Mouse (Mus musculus): ENCODE measurements around the gene Ddit4.
A peak's percentile ranks its signal among the peaks of the same experiment; 100 is the strongest.

Gene Ddit4

DNA sequence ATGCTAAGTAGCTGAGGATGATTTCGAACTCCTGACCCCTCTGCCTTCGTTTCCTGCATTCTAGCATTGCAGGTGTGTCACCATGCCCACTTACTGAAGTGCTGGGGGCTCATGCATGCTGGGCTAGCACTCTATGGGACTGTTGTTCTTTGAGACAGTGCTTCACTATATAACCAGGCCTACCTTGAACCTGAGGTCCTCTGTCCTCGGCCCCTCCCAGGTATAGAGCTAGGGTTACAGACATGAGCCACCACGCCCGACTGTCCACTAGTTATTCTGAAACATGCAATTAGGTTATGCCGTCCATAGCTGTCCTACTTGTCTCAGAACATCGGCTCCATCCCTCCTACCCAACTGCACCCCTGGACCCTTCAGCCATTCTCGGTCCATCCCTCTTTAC, 20.2 kb upstream of the Ddit4 start:
- no peak for DNase-seq

DNA sequence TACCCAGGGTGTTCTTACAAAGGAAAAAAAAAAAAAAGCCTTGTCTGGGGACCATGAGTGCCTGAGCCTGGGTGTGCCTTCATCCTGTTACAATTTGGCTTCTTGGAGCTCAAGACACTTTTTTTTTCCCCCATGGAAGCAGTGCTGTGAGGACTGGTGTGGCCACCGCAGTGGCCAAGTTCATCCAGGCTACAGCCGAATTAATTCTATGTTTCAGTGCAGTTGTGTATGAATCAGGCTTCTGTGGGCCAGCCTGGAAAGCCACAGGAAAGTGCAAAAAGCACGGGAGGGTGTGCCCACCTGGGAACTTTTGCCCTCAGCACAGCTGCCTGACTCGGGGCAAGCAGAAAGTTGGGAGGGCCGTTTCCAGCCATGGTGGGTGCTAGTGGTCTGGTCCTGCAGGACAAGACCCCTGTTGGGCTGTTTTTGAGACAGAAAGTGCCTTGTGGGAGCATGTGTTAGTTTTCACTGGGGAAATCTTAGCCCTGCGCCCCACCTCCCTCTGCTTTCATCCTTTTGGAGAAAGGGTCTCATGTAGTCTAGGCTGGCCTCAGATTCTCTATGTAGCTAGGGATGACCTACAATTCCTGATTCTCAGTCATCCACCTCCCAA, 18.9 kb upstream of the Ddit4 start:
- no peak for DNase-seq

DNA sequence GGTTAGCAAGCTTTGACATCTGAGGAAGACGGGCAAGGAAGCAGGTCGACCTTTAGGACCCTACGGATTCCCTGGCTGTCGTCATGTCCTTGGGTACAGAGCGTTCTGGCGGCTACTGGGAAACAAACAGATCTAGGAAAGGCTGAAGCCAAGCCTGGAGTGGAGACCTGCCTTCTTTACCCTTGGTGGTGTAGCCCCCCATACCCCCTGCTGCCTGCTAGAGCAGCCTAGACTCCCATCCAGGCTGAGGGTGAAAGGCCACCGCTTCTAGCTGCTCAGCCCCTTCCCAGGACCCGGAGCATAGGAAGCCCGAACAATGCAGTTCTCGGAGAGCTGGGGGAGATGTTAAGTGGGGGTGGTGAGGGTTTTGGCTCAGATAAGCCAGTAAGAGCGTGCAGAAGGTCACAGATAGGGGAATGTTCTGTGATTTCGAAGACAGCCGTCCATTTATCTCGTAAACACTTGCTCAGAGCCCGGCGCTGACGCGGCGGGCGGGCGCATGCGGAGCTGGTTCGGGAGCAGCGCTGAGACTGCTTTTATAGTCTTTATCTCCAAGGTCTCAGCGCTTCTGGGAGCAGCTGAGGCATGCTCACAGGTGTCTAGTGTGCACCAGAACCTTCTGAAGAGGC, 18.3 kb upstream of the Ddit4 start:
- DNase-seq = peak; percentile 48 to 78

DNA sequence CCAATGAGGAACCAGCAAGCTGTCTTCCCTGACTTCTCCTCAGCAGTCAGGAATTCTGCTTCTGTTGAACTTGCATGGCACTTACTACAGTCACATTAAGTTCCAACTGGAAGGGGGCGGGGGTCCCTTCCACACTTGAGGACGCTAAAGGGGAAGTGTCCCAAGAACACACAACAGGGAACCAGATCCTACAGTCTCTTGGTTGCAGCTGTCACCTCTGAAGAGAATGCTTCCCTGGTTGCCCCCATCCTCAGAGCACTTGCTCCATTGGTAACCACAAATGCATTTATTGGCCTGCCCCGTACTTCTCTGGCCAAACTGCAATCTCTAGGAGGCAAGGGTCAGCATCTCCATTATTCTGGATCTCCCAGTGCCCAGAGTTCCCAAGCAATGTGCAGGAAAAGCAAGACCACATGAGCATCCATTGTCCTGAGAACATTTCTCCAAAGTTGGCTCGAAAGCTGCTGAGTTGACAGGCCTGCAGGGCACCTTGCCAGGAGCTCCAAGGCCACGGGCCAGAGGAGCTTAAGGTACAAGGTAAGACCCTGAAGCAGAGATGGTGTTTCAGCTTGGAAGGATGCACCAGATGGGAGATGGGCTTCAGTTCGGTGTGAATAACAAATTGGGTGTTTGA, 15.8 kb upstream of the Ddit4 start:
- DNase-seq = peak; percentile 74 to 86

DNA sequence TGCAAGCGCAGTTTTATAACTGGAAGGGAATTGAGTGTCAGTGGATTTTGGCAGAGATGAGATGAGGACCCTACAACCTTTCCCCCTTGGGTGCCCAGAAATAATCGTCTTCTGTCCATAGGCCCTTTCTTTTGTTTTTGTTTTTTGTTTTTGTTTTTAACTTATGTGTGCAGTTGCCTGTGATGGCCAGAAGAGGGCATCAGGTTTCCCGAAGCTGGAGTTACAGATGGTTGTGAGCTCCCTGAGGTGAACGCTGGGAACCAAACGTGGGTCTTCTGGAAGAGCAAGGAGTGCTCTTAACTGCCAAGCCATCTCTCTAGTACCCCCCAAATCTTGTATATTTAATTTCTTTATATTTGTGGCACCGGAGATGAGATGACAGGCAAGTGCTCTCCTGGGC, 15.1 kb upstream of the Ddit4 start:
- no peak for DNase-seq

DNA sequence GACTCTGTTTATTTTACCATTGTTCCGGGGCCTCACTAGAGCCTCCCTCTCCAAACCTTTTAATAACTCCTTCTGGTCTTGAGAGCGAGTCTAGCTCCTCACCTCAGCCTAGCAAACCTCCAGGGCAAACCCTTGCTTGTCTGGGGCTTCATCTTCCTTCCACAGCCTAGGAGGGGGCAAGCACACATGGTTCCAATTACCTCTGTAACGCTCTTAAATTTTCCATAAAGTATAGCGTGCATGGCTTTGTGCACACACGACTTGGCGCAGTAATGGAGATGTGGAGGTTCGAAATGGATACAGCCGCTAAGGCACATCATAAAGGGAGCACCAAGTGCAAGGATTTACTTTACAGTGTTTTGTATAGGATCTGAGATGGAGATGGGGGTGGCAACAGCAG, 14.2 kb upstream of the Ddit4 start:
- DNase-seq = no peak

DNA sequence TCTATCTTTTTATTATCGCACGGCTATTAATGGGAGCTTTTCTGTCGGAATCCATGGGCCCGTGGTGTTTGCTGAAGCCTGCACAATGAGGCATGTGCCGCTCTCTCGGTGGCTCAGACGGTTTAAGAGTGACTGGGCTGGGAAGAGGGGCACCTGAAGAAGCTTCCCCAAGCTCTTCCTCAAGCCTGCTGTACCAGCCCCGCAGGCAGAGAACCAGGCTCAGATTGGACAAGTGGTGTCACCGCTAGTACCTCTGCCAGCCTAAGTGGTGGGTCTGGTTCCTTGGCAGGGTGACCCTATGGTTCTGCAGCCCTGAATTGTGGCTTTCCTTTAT, 13.7 kb upstream of the Ddit4 start:
- DNase-seq = no peak

DNA sequence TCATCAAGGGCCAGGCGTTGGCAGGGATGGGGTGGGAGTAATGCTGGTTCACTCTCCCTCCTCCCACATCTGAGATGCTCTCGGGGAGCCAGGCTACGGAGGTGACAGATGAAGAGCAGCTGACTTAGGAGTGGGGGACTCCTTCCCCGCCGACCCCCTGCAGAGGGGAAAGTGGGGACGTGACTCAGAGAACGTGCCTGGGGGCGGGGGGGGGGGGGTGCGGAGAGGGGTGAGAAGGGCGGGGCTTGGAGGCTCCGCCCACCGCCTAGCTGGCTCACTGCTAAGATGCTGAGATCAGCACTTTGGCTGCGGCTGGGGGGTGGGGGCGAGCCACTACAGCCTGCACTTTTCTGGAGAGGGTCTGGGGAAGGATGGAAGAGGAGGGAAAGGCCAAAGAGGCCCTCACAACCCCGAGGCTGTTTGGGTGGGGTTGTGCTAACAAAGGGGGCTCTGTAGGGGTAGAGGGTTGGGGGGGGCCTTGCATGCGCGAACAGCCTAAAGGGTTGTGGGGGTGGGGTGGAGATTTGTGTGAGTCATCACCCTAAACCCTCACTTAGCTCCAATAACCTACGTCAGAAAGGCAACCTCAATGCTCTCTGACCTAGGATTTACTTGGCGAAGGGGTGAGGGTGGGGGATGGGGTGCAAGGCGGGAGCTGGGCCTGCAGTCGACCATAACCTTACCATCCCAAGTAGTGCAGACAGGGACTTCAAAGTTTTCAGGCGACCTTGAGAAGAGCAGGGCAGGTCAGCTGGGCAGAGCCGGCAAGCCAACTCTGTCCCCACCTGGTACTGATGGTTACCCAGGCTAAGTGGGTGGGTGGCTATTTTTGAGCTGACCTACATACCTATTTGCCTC, 13.1 kb upstream of the Ddit4 start:
- no peak for DNase-seq

DNA sequence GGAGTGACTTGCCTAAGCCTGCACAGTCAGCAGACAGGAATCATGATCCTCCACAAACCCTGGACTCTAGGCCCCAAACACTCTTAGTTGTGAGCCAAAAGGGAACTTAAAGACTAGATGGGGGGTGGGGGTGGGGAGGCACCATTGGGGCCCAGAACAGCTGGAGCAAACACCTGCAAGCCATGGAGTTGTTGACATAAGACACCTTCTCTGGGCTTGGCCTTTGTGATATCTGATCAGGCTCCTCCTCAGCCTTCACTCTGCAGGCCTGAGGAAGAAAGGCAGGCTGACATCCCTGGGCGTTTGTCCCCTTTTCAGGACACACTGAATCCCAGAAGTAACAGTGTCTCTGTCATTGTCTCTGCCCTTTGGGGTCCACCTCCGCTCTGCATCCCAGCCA, 12.0 kb upstream of the Ddit4 start:
- no peak for DNase-seq

DNA sequence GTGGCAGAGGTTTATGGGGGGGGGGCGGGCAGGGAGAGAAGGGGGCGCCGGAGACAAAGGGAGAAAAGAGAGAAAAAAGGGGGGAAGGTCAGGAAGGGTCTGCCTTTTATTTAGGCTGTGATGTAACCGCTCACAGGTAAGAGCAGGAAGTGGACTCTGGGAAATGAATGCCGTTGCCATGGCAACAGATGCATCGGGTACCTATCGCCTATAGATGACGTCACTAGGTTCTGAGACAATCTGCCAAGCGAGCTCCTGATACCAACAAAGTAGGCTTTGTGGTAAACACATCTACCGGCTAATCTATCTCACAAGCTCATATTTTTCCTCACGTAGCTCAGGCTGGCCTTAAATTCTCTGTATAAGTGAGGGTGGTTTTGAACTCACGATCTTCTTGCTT, 7.9 kb upstream of the Ddit4 start:
- no peak for DNase-seq

DNA sequence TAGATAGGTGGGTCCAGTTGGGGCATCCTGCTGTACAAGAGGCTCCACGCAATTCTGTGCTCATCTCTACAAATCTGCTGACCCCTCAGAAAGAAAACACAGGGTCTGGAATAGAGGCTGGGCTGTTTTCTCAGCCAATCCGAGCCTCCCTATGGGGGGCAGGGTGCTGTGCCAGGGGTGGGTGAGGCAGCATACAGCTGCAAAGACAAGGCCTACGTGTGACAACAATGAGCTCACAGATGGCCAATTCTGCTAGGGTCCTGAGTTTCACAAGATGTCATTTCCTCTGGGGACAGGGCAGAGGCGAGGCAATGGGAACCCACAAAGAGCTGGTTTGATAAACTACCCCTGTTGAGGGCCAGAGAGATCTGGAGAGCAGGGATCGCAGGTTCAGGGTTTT, 6.8 kb upstream of the Ddit4 start:
- no peak for DNase-seq

DNA sequence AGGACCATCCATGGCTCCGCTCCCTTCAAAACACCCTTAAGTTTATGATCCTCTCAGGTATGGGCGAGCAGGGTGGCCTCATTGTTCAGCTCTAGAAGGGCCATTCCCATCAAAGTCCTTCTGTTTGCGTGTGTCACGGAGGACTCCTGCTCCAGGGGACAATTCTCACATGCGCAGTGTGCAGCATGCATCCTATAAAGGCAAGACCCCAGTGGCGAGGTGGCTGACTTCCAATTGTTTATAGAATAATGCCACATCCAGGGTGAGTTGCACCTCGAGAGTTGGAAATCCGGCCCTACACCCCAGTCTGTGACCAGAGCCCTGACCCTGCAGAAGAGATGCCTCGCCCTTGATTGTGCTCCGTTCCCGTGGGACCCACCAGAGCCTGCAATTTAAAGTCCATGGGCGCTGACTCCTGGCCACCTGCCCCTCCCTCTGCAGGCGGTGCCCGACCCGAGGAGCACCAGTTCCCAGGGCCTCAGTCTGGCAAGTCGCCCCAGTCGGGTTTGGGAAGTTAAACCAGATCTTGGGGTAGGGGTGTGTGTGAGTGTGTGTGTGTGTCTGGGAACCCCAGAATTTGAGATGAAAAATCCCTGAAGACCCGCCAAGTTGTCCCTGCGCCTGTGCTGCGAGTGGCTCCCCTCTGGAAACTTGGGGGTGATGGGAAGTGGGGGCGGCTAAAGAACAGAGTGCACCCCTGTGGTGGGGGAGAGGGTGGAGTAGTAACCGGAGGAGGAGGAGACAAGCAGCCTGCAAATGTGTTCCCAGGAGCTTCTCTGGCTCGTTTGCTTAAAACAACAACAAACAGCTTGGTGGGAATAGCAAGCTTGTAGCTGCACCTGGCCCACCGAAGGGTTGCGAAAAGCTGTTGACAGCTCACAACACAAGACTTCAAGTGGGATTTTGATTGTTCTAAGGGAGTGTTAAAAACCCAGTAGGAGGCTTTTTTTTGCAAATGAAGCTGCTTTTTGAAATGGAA, 5.8 kb upstream of the Ddit4 start:
- DNase-seq = no peak

DNA sequence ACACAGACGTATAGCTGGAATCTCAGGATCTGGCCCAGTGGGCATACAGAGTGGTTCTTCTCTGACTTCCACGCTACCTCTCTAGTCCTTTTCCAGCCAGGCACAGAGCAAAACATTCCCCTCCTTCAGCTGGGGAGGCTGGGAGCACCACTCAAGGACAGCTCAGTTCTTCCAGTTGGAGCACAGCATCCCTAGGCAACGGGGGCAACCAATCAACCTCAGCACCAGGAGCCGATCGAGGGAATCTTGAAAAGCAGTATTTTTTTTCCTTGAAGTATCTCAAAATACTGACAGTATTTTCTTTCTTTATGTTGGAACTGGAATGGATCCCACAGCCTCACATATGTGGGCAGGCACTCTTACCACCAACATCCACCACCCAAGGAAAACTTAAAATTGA, 5.0 kb upstream of the Ddit4 start:
- DNase-seq = no peak

DNA sequence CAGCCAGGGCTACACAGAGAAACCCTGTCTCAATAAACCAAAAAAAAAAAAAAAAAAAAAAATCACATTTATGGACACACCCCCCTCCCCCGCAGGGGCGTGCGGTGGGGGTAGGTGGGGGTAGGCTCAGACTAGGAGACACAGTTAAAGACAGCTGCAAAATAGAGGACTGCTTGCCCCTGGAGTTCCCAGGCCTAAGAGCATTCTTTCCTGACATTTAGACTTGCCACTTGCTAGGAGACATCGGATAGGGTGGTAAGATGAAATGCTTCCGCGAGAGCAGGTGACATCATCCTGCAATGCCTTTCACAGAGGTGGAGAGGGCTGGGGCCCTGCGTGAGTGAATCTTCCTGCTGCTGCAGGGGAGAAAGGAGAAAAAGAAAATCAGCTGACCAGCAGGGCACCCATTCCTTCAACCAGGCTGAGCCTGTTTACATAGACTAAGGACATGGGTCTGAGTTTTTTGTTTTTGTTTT, 2.0 kb upstream of the Ddit4 start:
- DNase-seq = no peak

DNA sequence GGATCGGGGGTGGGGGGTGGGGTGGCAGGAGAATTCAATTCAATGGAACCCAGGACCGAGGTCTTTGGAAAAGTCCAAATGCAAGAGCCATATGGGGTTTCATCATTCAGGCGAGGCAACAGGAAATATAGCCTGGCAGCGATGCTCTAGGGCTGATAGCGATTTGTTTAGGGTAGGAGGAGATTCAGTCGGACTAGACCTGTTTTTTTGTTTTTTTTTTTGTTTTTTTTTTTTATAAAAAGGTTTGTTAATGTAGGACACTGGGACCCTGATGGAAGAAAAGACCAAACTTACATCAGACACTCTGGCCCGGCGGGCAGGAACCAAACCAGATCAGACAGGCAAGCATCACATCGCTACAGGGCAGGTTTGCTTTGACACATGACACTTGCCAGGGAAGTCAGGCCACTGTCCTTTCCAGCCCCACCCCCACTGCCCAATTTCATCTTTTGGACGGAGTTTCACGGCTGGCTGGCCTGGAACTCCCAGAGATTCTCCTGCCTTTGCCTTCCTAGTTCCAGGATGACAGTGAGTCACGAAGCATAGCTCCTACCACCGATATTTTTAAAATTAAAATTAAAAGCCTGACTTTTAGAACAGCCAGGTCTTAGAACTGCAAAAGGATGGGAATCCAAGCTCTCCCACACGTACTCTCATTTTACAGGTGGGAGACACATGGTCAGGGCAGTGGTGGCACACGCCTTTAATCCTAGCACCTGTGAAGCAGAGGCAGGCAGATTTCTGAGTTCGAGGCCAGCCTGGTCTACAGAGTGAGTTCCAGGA, 1.3 kb upstream of the Ddit4 start:
- peak in 1 of 2 experiments; percentile 63 for DNase-seq

DNA sequence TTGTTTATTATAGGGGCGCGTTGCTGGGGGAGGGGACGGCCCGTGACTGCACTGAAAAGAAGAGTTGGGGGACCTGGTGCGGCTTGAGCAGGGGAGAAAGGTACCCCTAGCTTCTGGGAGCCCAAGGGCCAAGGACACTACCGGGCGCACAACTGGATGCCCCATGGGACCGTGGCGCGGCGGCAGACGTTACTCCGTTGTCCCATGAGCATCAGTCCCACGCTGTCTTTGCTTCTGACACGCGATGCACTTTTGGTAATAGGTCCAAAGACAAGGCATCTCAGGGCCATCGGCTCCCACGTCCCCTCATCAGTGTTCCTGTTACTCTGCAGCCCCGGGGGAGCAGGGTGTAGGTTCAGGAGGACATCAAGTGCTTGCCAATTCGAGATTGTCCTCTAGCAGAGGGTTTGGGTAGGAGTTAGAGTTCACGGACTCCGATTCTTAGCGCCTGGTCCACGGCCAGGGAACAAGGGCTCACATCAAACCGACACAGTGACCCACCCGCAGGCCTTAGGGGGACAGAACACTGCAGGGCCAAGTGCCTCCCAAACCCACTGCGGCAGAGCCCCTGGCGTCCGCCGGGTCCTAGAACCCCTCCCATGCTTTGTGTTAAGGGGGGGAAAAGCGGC, 632 bp upstream of the Ddit4 start:
- DNase-seq = peak; percentile 53 to 60

DNA sequence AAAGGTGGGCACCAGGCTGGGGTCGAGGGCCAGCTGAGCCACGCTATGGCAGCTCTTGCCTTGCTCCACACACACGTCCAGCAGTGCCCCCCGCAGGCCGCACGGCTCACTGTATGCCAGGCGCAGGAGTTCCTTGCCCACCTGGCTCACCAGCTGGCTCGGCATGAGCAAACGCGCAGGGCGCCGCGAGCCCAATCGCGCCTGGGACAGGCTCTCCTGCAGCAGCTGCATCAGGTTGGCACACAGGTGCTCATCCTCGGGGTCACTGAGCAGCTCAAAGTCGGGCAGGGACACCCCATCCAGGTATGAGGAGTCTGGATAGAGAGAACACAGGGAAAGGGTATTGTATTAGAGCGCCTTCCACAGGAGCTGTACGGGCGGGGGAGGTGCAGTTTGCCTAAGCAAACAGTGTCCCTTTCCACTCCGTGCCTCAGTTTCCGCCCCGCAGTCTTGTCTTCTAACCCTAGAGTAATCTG, 880 bp downstream of the Ddit4 start:
- DNase-seq = peak; percentile 79 to 87

DNA sequence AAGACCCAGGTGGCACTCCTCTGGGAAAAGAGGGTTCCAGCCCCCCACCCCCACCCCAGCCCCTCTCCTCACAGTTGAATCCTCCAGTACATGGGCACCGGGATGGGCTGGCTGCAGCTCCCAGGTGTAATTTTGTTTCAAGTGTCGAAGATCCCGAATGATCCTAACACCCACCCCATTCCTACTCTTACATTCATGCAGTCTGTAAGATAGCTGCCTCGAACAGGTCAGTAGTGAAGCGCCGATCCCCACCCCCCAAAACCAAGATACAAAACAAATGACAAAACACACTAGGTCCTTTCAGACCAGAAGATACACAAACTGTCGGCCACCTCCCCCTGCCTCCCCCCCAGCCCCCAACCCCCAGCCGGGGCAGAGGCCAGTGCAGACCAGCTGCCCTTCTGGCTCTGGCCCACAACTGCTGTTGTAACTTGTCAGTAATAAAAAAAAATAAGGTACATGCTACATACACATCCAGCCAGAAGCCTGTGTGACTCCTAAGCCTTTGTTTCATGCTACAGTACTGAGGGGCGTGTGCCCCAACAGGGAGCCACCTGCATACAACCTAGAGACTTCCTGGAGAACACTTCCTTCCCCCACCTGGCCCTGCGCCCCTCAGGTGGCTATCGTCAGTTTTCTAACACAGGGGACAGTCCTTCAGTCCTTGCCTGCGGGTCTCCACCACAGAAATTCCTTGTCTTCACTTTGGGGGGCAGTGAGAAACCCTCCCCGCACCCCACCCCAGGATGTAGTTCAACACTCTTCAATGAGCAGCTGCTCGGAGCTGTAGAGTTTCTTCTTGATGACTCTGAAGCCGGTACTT, 1.6 kb downstream of the Ddit4 start:
- DNase-seq = no peak

DNA sequence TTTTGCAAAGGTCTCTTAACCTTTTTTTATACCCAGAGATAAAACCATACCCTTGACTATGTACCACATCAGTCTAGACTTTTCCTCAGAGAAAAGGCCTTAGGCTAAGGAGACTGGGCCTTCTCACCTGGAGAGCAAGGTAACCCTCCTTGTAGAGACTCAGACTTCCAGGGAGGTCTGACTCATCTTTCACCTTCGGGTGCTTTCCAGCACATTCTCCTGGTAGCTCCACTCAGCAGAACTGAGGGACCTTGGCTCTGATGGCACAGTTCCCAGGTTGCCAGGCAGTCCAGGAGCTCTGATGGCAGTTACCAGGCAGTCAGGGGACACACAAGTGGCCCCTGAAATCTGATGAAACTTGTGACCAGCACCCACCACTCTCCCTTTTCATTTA, 2.4 kb downstream of the Ddit4 start:
- DNase-seq = peak; percentile 65 to 76

Data from kidney, adult 8-10 months (tissue).